Mouse (Mus musculus): ENCODE data around the gene Ccl1. TPM values are rescaled to one million over a fixed set of nuclear protein-coding genes. Genes with fewer than 3 reads are reported as not detected.

Gene Ccl1
- polyA plus RNA-seq, 1 experiment, result not detected

GRCm38 (mm10) chr11:82313153-82313552 lies 7.7 kb upstream of the Ccl1 start:
- TF ChIP-seq E2F4 (IDR thresholded peaks at IDR 0.05; ENCODE audit: insufficient read depth) (no peak), REST (IDR thresholded peaks at IDR 0.05; ENCODE audit: insufficient read depth, insufficient read length) (peak; percentile 82)
- H3K4me2 ChIP-seq (ENCODE audit: low read depth), result no peak overlapping the region
- H3K4me3 ChIP-seq, result no peak overlapping the region
- H3K79me2 ChIP-seq (ENCODE audit: control insufficient read depth, insufficient read depth), result no peaks in the 10 kb centered on the region
- H3ac ChIP-seq (ENCODE audit: control insufficient read depth, insufficient read length), result no peak overlapping the region
- no peaks in the 10 kb centered on the region for H3K36me3 ChIP-seq (ENCODE audit: control insufficient read depth, insufficient read depth)
- H3K27me3 ChIP-seq (ENCODE audit: control insufficient read depth, insufficient read depth, insufficient read length), result no peaks in the 10 kb centered on the region

DNA sequence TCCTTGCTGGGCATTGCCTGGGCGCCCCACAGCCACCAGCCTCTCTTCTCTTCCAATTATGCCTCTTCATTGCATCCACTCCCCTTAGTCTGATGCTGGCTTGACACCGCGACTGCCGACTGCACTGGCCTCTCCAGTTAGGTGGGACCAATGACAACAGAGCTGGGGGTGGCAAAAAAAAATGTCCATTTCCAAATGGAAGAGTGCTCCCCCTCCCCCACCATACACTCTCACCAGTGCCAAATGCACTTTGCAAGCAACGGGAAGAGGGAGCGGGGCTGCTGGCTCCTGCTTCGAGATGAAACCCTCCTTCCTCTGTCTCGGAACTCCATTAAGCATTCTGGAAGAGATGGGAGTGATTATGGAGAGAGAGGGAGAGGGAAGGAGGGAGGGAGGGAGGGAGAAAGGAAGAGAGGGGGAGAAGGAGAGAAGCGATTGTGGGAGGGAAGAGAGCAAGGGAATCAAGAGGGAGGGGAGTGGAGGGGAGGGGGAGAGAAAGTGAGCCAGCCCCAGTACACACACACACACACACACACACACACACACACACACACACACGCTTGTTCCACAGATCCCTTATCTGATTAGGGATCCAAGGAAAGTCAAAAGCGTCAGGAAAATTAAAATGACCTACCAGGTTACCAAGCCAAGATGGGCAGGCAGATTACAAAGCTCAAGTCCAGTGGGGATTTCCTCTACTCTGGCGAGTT lies 5.0 kb upstream of the Ccl1 start:
- no peak for TF ChIP-seq SRF (IDR thresholded peaks at IDR 0.05; ENCODE audit: control insufficient read depth, insufficient read length, low read depth)
- TF ChIP-seq CEBPB (IDR thresholded peaks at IDR 0.05; ENCODE audit: insufficient read depth, poor library complexity, severe bottlenecking), result no peak
- TF ChIP-seq TCF3 (IDR thresholded peaks at IDR 0.05; ENCODE audit: insufficient read length, low read depth), result no peak
- no peak for TF ChIP-seq POLR2A (IDR thresholded peaks at IDR 0.05; ENCODE audit: insufficient read length, low read depth)
- TF ChIP-seq MAX (IDR thresholded peaks at IDR 0.05; ENCODE audit: low read depth), result no peak
- no peak for TF ChIP-seq MYOD1 (IDR thresholded peaks at IDR 0.05; ENCODE audit: control insufficient read depth in 1 of 3, insufficient read length in 2 of 3, low read depth in 2 of 3)
- no peak for TF ChIP-seq TCF12 (IDR thresholded peaks at IDR 0.05; ENCODE audit: insufficient read depth, poor library complexity, severe bottlenecking)
- TF ChIP-seq POLR2AphosphoS2 (IDR thresholded peaks at IDR 0.05; ENCODE audit: insufficient read length, low read depth), result no peak
- no peak for TF ChIP-seq REST (IDR thresholded peaks at IDR 0.05; ENCODE audit: insufficient read depth, insufficient read length)
- no peak for TF ChIP-seq MYOG (IDR thresholded peaks at IDR 0.05; ENCODE audit: control insufficient read depth in 1 of 3, insufficient read depth in 1 of 3, insufficient read length in 2 of 3, low read depth in 2 of 3)
- Histone ChIP-seq H3K36me3 (ENCODE audit: control insufficient read depth, insufficient read depth) (no peaks in the 10 kb centered on the region), H3K79me2 (ENCODE audit: control insufficient read depth, insufficient read depth) (no peaks in the 10 kb centered on the region), H3K4me2 (ENCODE audit: low read depth) (no peak overlapping the region), H3K4me3 (no peak overlapping the region), H3ac (ENCODE audit: control insufficient read depth, insufficient read length) (no peak overlapping the region), H3K27me3 (ENCODE audit: control insufficient read depth, insufficient read depth, insufficient read length) (no peaks in the 10 kb centered on the region)

- H3K27me3 ChIP-seq (ENCODE audit: control insufficient read depth, insufficient read depth, insufficient read length), result no peaks in the 10 kb centered on the region
- H3ac ChIP-seq (ENCODE audit: control insufficient read depth, insufficient read length), result no peak overlapping the region
- no peaks in the 10 kb centered on the region for H3K36me3 ChIP-seq (ENCODE audit: control insufficient read depth, insufficient read depth)
- H3K4me2 ChIP-seq (ENCODE audit: low read depth), result no peak overlapping the region
- TF ChIP-seq USF1 (IDR thresholded peaks at IDR 0.05; ENCODE audit: low read depth) (no peak), MAX (IDR thresholded peaks at IDR 0.05; ENCODE audit: low read depth) (no peak), MYOG (IDR thresholded peaks at IDR 0.05; ENCODE audit: control insufficient read depth in 1 of 3, insufficient read depth in 1 of 3, insufficient read length in 2 of 3, low read depth in 2 of 3) (no peak), CEBPB (IDR thresholded peaks at IDR 0.05; ENCODE audit: insufficient read depth, poor library complexity, severe bottlenecking) (no peak), POLR2AphosphoS2 (IDR thresholded peaks at IDR 0.05; ENCODE audit: insufficient read length, low read depth) (no peak), SRF (IDR thresholded peaks at IDR 0.05; ENCODE audit: control insufficient read depth, insufficient read length, low read depth) (no peak), E2F4 (IDR thresholded peaks at IDR 0.05; ENCODE audit: insufficient read depth) (no peak), REST (IDR thresholded peaks at IDR 0.05; ENCODE audit: insufficient read depth, insufficient read length) (no peak), TCF3 (IDR thresholded peaks at IDR 0.05; ENCODE audit: insufficient read length, low read depth) (no peak), TCF12 (IDR thresholded peaks at IDR 0.05; ENCODE audit: insufficient read depth, poor library complexity, severe bottlenecking) (no peak), POLR2A (IDR thresholded peaks at IDR 0.05; ENCODE audit: insufficient read length, low read depth) (no peak), MYOD1 (IDR thresholded peaks at IDR 0.05; ENCODE audit: control insufficient read depth in 1 of 3, insufficient read length in 2 of 3, low read depth in 2 of 3) (no peak)
- no peak overlapping the region for H3K4me3 ChIP-seq
- H3K79me2 ChIP-seq (ENCODE audit: control insufficient read depth, insufficient read depth), result no peaks in the 10 kb centered on the region
These were observed 7.6 kb downstream of the Ccl1 start for GRCm38 (mm10) chr11:82297895-82298294.

GRCm38 (mm10) chr11:82290841-82291240 lies 14.6 kb downstream of the Ccl1 start:
- H3K27me3 ChIP-seq (ENCODE audit: control insufficient read depth, insufficient read depth, insufficient read length), result no peaks in the 10 kb centered on the region
- no peaks in the 10 kb centered on the region for H3K79me2 ChIP-seq (ENCODE audit: control insufficient read depth, insufficient read depth)
- H3K4me3 ChIP-seq, result no peak overlapping the region
- H3K4me2 ChIP-seq (ENCODE audit: low read depth), result no peak overlapping the region
- no peak overlapping the region for H3ac ChIP-seq (ENCODE audit: control insufficient read depth, insufficient read length)
- no peaks in the 10 kb centered on the region for H3K36me3 ChIP-seq (ENCODE audit: control insufficient read depth, insufficient read depth)
- no peak for TF ChIP-seq E2F4 (IDR thresholded peaks at IDR 0.05; ENCODE audit: insufficient read depth)
- TF ChIP-seq USF1 (IDR thresholded peaks at IDR 0.05; ENCODE audit: low read depth), result no peak
- TF ChIP-seq POLR2A (IDR thresholded peaks at IDR 0.05; ENCODE audit: insufficient read length, low read depth), result no peak
- TF ChIP-seq SRF (IDR thresholded peaks at IDR 0.05; ENCODE audit: control insufficient read depth, insufficient read length, low read depth), result no peak
- no peak for TF ChIP-seq CEBPB (IDR thresholded peaks at IDR 0.05; ENCODE audit: insufficient read depth, poor library complexity, severe bottlenecking)
- TF ChIP-seq MYOD1 (IDR thresholded peaks at IDR 0.05; ENCODE audit: control insufficient read depth in 1 of 3, insufficient read length in 2 of 3, low read depth in 2 of 3), result no peak
- no peak for TF ChIP-seq TCF12 (IDR thresholded peaks at IDR 0.05; ENCODE audit: insufficient read depth, poor library complexity, severe bottlenecking)
- no peak for TF ChIP-seq REST (IDR thresholded peaks at IDR 0.05; ENCODE audit: insufficient read depth, insufficient read length)
- no peak for TF ChIP-seq TCF3 (IDR thresholded peaks at IDR 0.05; ENCODE audit: insufficient read length, low read depth)
- TF ChIP-seq POLR2AphosphoS2 (IDR thresholded peaks at IDR 0.05; ENCODE audit: insufficient read length, low read depth), result no peak
- no peak for TF ChIP-seq MYOG (IDR thresholded peaks at IDR 0.05; ENCODE audit: control insufficient read depth in 1 of 3, insufficient read depth in 1 of 3, insufficient read length in 2 of 3, low read depth in 2 of 3)
- TF ChIP-seq MAX (IDR thresholded peaks at IDR 0.05; ENCODE audit: low read depth), result no peak
